Mouse (Mus musculus): ENCODE measurements around the gene Mrps21.
A peak's percentile ranks its signal among the peaks of the same experiment; 100 is the strongest.

DNA sequence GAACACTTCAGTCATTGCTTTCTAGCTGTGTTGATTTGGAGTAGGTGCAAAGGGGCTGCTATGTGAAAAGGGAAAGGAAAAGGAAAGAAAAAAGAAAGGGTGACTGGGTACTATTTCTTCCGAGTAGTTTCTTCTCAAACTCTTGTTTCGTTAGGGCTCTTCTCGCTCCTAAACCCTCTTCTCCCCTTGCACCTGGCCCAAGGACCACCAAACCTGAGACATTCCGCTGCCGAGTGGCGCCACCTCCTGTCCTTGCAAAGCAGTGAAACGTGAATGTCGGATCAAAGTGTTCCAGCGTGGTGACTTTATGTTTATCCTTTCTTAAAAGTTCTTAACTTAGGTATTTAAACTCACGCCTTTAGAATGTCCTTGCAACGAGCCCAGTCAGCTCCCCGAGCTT, 35.5 kb upstream of the Mrps21 start:
- TF ChIP-seq CTCF (conservative IDR thresholded peaks at IDR 0.05 in 1 of 2, IDR thresholded peaks at IDR 0.05 in 1 of 2; ENCODE audit: low read depth in 2 of 2, low read length in 2 of 2) = peak in 1 of 2 experiments; percentile 92; a peak in 3 of 4 replicates
- TF ChIP-seq POLR2A (IDR thresholded peaks at IDR 0.05; ENCODE audit: low read depth, low read length) = no peak
- no peak for TF ChIP-seq HCFC1 (IDR thresholded peaks at IDR 0.05; ENCODE audit: low read depth, low read length)
- TF ChIP-seq NELFE (IDR thresholded peaks at IDR 0.05; ENCODE audit: low read depth, low read length) = no peak
- no peak for TF ChIP-seq EP300 (IDR thresholded peaks at IDR 0.05; ENCODE audit: low read length)
- TF ChIP-seq USF2 (conservative IDR thresholded peaks at IDR 0.05; ENCODE audit: low read depth, low read length) = no peak
- no peak for TF ChIP-seq POLR2AphosphoS2 (IDR thresholded peaks at IDR 0.05; ENCODE audit: low read depth, low read length)
- no peak for TF ChIP-seq MAZ (IDR thresholded peaks at IDR 0.05; ENCODE audit: low read depth, low read length)
- TF ChIP-seq JUN (IDR thresholded peaks at IDR 0.05; ENCODE audit: insufficient read depth, low read depth, low read length) = no peak
- TF ChIP-seq MEF2A (IDR thresholded peaks at IDR 0.05; ENCODE audit: borderline replicate concordance, low read depth, low read length) = no peak
